Mouse (Mus musculus) right cerebral cortex, postnatal 36 days (tissue): ENCODE measurements around the gene Gm49366.
"Not testable (repeated sequence)": the region's sequence is repeated elsewhere in the genome, so short reads cannot be mapped to it uniquely, and the experiment has no call there.

Source experiments
- DNase-seq, 2 experiments: peaks; one replicate each; pipeline ENCODE4 v3.0.0; 2022; ENCODE audit warnings: low spot score in 2 of 2, mixed read lengths in 1 of 2

Gm49366 gene

DNA sequence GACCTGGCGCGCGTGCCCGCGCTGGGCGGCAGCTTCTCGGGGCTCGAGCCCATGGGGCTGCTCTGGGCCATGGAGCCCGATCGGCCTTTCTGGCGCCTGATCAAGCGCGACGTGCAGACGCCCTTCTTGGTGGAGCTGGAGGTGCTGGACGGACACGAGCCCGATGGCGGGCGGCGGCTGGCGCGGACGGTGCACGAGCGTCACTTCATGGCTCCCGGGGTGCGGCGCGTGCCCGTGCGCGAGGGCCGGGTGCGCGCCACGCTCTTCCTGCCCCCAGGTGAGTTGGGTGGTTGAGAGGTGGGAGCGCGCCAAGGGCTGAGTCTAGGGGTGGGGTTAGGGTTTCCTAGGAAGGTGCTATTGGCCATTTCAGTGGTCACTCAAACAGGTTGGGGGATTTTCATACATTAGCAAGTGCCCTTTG is at the start of gene Gm49366:
Gene Gm49366, plus strand, starts transcription at position 245 of the 421 bp plus-strand sequence.
- DNase-seq, result peak in 1 of 2 experiments; percentile 3

DNA sequence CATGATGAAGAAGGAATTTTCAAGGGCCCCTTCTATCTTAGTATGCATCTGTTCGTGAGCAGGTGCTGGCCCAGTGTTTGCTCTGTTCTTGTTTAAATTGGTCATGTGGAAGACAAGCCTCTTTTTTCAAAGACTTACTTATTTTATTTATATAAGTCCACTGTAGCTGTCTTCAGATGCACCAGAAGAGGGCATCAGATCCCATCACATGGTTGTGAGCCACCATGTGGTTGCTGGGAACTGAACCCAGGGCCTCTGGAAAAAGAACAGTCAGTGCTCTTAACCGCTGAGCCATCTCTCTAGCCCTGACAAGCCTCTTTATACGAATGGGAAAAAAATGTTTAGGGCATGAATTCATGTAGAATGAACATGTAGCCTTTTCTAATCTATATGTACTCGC is 49.4 kb upstream of the Gm49366 start:
- no peak for DNase-seq

GRCm38 (mm10) chr12:83997221-83997620 is 41.5 kb upstream of the Gm49366 start:
- no peak for DNase-seq

- no peak for DNase-seq
Observed at GRCm38 (mm10) chr12:83998341-83999107, 40.2 kb upstream of the Gm49366 start.

DNA sequence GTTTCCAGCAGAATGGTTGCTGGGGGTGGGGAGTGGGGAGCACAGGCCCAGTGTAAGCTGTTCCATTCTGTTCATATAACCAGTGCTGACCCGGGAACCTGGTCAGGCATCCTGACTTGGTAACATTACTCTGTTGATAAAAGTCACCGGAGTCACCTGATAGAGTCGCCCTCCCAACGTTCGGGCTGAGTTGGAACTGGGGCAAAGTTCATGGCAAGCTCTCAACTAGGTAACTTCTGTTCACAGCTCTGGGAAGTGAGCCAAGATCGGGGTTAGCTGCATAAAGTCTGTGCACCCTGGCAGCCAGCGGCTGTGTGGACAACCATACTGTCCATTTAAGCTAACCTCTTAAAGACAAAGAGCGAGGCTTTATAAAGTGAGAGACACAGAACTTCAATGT is 39.5 kb upstream of the Gm49366 start:
- DNase-seq, result not testable (repeated sequence)

DNA sequence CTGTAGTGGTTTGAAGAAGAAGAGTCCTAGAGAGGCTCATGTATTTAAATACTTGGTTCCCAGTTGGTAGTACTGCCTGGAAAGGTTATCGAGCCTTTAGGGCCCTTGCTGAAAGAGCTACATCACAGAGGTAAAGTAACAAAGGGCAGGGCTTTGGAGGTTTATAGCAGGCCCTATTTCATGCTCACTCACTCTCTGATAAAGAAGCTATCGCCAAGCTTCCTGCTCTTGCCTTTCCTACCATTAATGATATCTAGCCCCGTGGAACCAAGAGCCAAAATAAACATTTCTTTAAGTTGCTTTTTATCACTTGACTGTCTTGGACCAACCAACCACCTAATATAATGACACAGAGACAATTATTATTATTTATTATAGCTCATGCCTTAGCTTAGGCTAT is 38.3 kb upstream of the Gm49366 start:
- no peak for DNase-seq

- no peak for DNase-seq
Observed at GRCm38 (mm10) chr12:84003866-84004265, 34.9 kb upstream of the Gm49366 start.

- DNase-seq, result no peak
Observed at GRCm38 (mm10) chr12:84008251-84008650, 30.5 kb upstream of the Gm49366 start.

GRCm38 (mm10) chr12:84008729-84009128 is 30.0 kb upstream of the Gm49366 start:
- no peak for DNase-seq

DNA sequence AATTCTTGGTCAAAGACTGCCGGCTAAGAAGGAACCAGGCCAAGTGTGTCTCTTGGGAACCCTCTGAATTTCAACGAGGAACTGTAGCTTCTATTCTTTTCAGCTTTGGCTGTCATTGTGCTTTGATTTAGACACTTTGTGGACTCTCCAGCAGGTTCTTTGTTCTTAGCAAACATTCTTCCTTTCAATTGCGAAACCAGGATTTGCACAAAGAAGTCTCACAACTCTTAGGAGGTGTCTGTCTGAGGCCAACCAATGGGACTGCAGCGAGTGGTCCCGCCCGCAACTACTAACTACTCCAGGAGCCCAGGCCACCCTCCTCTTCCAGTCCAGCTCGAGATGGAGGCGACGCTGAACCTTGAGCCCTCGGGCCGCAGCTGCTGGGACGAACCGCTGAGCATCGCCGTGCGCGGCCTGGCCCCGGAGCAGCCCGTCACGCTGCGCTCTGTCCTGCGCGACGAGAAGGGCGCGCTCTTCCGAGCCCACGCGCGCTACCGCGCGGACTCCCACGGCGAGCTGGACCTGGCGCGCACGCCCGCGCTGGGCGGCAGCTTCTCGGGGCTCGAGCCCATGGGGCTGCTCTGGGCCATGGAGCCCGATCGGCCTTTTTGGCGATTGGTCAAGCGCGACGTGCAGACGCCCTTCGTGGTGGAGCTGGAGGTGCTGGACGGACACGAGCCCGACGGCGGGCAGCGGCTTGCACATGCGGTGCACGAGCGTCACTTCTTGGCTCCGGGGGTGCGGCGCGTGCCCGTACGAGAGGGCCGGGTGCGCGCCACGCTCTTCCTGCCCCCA is 29.4 kb upstream of the Gm49366 start, which contains the start of gene Acot1:
Gene Acot1, plus strand, starts transcription at position 320 of the 795 bp plus-strand sequence.
- DNase-seq, result peak; percentile 30 to 53

GRCm38 (mm10) chr12:84010201-84010600 is 28.5 kb upstream of the Gm49366 start:
- DNase-seq, result no peak

- DNase-seq, result peak; percentile 56 to 59
Observed at GRCm38 (mm10) chr12:84011251-84012040, 27.3 kb upstream of the Gm49366 start.

GRCm38 (mm10) chr12:84013130-84013529 is 25.6 kb upstream of the Gm49366 start:
- DNase-seq, result no peak

DNA sequence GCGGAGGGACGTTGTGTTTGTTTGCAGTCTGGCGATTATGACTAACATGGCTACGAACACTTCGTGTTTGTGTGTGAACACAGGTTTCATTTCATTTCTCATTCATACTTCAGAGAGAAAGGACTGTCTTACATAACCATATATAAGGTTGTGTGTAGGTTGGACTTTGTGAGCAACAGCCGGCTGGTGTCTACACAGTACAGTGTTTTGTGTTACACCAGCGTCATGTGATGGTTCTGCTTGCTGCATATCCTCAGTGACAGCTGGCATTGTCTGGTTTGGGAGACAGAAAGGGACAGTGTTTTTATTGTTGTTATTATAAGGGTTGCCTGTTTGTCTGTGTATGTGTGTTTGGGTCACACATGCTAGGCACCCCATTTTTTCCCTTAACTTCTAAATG is 25.0 kb upstream of the Gm49366 start:
- DNase-seq, result peak; percentile 13 to 45

DNA sequence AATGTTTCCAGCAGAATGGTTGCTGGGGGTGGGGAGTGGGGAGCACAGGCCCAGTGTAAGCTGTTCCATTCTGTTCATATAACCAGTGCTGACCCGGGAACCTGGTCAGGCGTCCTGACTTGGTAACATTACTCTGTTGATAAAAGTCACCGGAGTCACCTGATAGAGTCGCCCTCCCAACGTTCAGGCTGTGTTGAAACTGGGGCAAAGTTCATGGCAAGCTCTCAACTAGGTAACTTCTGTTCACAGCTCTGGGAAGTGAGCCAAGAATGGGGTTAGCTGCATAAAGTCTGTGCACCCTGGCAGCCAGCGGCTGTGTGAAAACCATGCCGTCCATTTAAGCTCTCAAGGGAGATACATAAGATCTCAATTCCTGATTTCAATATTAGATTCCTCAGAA is 18.2 kb upstream of the Gm49366 start:
- DNase-seq, result not testable (repeated sequence)

- not testable (repeated sequence) for DNase-seq
Observed at GRCm38 (mm10) chr12:84022266-84022665, 16.5 kb upstream of the Gm49366 start.

- no peak for DNase-seq
Observed at GRCm38 (mm10) chr12:84023052-84023745, 15.5 kb upstream of the Gm49366 start.

DNA sequence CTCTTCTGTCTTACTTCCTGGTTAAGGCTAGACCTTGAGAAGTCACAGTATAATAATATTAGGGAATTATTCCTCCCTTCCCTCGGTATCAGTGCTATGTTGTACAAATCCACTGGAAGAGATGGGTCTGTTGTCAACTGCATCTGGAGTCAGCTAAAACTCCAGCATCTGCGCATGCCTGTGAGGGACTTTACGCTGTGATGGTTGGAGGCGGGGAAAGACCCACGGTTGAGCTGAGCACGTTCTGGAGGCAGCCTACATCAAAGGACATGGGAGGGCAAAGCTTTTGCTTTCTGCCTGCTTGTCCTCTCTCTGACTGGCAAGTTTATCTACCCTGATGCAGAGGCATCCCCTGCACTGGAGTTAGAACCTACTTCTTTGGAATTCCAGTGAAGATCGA is 12.8 kb upstream of the Gm49366 start:
- DNase-seq, result no peak

DNA sequence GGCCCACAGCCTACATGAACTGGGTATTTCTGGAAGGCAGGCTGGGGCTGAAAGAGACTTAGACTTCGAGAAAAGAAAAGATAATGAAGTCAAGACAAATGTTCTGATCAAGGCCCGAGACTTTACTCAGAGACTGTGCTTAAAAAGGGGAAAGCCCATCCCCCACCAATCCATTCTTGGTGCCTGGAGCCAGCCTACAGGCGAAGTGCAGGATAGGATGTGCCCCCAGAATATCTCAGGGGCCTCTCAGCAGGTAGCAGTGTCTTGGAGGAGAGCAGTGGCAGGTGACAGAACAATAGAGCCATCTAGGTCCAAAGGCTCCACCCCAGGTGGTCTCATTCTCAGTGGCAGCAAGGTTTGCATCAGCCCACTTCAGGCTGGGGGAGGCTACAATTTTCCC is 10.4 kb upstream of the Gm49366 start:
- not testable (repeated sequence) for DNase-seq

GRCm38 (mm10) chr12:84029043-84029442 is 9.7 kb upstream of the Gm49366 start:
- not testable (repeated sequence) for DNase-seq

DNA sequence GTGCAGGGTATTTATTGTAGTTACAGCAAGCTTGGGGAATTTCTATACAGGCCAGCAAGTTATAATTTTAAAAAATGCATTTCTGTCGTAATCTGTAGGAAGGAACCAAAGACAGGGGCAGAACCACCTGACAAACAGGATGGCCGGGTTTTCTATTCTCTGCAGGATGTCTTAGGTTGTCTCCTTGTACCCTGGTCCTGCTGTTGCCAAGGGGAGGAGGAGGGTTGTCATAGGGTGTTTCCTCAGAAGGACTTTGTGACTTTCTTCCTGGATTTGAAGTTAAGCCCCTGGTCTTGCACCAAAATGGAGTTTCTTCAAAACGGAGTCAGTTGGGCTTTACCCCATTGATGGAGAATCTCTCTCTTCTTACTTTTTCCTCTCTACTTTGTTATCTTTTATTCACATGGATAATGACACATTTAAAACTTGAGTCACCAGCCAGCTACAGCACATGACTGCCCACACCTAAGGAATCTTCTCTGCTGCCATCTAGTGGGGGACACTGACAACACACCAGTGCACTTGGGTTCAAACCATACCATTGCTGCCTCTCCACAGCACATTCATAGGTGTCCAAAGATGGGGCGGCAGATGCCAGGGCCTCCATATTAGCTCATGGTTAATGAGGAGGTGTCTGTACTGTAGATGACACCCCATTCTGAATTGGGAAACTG is 7.9 kb upstream of the Gm49366 start:
- DNase-seq, result peak; percentile 61 to 62
